Mouse (Mus musculus): ENCODE measurements around the gene Ypel4.

Ypel4 gene

DNA sequence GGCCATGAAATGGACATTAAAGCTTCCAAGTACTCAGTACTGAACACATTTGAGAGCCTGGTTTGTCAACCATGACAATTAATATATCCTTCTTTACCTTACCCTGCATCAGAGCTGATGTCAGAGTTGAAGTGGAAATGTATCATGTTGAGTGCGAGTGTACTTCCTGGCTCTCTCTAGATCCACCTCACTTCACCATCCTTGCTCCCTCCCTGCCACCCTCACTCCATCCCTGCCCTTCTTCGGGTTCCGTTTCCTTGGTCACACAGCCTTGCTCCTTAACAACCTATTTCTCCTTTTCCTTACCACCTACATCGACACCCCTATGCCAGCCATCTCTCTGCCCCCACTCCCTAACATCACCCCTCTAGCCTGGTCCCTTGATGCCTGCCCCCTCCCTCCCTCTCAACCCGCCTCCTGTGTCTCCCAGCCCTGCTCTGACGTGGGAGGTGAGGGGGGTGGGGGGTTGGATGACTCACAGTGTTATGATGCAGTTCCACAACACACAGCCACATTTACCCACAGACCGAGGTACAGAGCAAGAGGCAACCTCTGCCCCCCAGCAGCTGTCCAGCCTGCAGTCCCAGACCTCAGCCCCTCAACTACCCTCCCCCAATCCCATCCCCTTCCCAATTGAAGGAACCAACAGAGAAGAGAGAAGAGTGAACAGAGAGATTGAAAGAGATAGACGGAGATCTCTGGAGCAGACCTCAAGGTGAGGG lies at the start of gene Ypel4:
Gene Ypel4 (plus strand): TSS at position 480 of the 722 bp plus-strand sequence.
- DNase-seq = no peak

DNA sequence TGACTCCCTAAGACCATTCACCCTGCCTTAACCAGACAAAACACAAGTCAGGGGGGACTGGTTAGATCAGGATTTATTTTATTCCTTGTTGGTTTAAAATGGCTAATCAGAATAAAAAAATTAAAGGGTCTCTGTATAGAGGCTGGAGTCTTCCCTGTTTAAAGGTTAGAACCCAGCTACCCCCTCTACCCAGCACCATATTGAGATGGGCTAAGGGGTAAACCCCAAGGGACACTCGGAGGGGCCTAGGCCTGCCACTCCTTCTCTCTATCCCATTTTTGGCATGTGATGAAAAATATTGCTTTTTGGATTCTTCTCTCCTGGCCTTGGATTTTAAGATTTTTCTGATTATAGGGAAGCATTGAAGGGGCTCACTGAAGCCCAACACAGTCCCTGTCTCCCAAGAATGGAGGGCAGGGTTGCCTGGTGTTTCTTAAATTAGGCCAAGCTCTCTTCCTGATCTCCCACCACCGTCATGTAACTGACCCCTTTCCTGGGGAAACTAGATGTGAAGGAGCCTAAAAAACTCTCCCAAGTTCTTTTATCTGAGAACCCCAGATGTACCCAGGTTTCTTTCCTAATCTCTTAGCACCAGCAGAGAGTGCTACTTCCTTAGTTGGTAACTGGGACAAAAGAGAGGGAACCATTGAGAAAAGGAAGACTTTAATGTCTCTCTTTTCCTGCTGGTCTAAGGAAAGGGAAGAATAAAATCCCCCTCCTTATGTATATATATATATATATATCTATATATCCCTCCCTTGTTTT lies 45.6 kb upstream of the Ypel4 start:
- DNase-seq = no peak

DNA sequence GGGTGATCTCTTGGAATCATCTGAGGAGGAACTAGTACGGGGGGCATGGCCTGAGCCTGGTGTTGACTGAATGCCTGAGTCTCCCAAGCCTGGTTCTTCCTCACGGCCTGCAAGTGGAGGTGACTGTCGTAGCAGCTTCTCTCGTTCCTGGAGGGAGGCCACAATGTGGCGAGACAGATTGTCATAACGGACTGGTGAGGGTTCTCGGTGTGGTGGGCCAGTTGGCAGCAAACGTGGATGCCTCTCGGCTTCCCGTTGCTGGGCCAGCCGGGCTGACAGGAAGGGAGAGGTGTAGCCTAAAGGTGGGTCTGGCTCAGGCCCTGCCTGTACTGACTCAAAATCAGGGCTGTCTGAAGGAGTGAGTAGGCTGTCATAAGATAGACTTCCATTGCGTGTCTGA lies 43.8 kb upstream of the Ypel4 start:
- no peak for DNase-seq

DNA sequence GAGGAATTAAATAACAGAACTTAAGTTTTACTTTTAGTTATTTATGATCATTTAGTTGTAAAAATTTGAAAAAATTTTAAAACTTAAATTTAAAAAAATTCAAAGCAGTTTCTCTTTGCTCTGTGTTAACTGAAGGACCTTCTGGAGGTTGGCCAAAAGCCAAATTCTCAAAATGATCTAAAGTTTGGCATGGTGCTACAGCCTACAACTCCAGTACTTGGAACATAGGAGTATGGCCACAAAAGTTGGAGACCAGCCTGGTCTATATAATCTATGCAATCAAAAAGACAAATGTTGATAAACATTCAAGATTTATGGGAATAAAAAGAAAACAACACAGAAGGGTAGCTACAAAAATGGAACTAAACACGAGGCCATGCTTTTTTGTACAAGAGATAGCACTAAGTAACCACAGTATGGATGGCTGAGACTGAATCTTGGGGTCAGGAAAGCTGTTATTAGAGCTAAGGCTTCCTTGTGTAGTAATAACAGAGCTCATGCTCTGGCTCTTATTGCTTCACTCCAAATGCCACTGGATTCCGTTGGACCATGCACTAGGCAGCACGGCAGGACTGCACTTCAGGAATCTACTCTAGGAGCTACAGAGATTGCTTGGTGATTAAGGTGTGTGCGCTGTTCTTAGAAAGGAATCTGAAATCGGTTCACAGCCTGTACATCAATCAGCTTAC lies 38.7 kb upstream of the Ypel4 start:
- DNase-seq = no peak

DNA sequence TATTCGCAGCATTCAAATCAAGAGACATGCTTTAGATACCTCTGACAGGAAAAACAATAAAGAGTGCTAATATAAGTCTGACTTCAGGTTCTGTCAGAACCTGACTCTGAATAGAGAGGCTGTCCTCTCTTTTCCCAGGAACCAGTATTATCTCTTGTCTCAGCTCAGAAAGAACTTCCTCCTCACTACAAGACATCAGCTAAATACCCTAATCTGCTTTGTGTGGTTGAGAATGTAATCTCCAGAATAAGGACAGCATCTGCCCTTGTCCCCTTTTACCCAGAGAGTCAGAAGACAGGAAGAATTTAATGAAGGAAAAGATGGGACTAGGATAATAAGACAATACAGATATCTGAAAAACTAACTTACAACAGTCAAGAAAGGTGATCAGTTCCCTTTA lies 30.4 kb upstream of the Ypel4 start:
- DNase-seq = no peak

DNA sequence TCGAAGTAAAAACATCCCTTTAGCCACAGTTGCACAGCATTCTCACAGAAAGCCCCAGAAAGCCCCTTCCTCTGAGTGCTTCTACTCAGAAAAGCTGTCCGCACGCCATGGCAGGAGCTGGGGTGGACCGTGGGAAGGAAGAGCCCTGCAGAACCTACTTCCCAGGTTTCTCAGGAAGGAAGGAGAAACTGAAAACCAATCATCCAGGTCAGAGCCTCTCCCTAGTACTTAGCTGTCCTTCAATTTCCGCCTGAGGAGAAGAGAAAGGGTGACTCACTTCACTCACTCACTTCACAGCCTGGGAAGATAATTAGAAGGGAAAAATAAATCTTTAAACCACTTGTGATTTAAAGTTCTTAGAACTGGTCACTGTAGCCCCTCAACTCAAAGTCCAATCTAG lies 29.5 kb upstream of the Ypel4 start:
- no peak for DNase-seq

DNA sequence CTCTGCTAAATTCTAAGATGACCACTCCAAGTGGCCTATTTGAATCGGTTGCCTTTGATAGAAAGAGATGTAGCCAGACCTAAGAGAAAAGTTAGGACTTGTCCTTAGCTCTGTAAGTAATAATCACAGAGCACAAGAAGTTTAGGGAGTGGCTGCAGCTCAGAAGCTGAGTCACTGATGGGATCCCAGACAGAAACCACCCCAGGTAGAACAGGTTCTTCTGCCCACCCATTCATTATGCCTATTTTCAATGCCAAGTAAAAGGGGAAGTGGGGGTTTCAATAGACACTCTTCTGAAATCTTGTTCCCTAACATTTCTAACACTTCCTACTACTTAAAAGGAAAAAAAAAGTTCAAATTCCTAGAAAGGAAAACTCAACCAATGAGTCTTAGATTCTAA lies 28.6 kb upstream of the Ypel4 start:
- DNase-seq = no peak

DNA sequence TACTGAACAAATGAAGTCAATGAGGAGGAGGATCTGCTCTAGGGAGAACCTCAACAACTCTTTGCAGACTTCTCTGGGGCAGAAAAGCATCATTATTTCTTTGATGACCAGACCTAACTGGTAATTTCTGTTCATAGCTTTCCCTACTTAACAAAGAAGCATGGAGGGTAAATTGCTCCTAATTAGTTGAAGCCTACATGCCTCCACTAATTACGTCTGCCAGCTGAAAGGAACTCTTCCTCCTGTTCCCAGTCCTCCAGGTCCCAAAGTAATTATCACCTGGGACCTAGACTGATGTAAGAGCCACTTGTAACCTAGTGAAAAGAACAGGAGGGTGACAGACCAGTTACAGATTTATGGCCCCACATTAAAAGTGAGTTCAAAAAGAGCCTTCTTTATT lies 26.3 kb upstream of the Ypel4 start:
- no peak for DNase-seq

DNA sequence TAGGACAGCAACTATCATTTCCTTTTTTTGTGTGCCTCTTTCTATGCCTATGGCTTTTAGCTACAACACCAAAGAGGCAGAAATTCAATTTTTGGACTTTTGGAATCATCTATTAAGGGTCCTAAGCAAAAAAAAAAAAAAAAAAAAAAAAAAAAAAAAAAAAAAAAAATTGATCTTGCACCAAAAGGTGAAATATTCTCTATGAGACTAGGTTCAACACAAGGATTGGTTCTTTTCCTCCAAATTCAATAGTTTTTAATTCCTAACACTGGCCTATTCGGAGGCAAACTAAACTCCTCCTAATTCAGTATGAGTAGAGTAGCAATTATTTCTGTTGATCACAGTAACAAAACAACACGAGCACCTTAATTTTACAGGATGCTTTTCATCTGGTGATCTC lies 22.0 kb upstream of the Ypel4 start:
- DNase-seq = no peak

DNA sequence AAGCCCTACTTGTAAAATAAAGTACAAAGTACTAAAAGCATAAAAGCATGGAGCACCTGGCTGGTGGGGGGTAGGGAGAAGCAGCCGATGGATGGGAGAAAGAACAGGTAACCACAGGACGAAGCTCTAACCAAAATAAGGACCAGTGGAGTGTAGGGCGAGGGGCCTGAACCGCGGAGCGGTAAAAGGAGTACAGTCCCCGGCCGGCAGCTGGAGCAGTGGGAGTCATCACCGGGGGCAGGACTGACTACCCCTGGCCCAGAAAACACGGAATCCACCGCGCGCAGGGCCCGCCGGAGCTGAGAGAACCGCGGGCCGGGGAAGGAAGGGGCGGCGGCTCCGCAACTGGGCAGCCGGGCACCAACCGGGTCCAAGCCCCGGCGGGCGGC lies 19.4 kb upstream of the Ypel4 start:
- DNase-seq = no peak

DNA sequence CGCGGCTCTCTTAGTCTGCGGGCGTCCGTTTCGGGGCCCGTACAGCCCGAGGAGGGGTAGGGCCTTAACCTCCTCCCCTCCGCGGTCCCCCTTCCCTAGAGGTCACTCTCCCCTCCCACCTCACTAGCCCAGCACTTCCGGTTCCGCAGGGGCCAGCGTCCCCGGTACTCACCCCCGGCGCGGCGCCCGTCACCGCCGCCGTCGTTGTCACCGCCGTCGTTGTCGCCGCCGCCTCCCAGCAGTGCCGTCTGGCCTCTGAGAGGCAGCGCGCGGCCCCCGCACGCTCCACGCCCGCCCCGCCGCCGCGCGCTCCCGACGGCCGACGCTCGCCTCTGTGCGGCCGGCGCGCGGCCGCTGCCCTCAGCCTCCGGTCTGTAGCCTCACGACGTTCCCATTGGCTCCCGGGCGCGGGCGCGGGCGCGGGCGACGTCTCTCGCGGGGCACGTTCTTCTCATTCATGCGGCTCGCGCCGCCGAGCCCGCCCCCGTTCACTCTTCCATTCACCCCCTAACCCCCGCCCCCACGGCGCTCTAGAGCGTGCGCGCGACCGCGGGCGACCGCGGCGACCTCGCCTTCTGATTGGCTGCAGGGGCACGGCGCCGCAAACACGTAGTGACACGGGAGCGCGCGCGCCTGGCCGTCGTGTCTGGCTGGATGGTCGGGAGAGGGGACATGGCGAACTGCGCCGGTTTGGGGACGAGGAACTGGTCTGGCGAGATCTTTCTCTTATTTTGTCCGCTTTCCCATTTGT lies 18.9 kb upstream of the Ypel4 start, which contains the start of gene Zdhhc5:
Gene Zdhhc5 (minus strand): TSS at position 370 of the 751 bp plus-strand sequence.
- peak; percentile 98 for DNase-seq

DNA sequence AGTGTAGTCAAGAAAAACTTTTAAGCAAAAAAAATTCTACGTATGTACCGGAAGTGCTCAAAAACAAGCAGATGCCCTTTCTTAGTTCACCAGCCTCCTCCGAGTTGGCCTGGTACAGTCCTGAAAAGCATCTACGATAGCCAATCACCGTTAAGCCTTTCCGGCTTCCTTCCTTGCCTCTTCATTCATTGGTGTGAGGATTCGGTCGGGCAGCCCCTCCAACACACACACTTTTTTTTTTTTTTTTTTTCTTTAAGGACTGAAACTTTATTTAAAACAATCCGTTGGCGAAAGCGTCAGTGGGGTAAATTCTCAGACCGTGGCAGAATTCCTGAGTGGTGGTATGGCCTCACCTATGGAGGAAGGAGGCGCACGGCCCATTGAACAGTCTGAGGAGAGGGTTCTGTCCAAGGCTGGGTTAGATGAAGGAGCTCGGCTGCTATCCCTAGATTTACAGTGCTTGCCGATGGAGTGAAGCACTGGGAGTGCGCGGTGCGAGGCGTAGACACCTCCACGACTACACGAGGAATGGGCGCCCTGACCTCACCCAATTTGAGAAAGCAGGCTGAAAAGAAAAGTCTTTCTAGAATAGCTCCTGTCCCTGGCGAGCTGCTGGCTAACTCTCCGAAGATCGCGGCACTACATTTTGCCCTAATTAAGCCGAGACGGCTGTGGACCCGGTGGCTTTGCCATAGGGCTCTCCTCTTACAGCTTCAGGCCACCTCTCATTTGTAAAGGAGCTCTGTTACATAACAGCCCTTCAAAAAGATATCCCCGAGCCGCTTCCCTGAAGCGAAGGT lies 18.1 kb upstream of the Ypel4 start:
- DNase-seq = peak; percentile 67 to 96

DNA sequence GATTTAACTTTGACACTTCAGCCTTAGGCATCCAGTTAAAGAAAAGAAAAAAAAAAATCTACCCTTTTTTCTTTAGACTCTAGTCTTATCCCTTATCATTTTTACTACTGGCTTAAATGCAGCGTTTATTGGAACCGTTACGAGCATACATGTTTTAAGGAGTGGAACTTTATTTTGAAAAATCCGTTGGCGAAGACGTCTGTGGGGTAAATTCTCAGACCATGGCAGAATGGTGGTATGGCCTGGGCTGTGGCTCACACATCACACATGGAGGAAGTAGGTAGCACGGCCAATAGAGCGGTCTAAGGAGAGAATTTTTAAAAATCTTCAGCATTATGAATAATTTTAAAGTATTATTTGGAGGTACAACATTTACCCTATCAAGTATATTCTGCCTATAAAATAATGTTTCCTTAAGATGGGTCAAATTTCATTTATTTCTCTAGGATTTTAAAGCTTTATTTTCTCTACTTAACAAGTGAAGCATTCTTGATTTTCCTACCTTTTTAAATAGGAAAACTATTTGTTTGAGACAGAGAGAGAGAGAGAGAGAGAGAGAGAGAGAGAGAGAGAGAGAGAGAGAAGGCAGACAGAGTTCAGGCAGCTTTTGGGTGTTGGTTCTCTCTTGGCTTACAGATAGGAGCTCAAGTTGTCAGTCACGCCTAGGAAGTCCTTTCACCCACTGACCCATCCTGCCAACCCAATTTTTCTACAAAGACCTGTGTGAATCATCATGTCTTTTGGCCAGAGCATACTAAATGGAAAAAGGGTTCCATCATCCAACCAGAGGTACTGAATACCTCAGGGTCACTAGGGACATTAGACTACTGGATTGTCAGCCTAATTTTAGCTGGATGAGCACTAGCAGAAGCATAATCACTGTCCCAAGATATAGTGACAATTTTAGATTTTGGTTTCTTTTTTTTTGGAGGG lies 17.2 kb upstream of the Ypel4 start:
- DNase-seq = no peak

DNA sequence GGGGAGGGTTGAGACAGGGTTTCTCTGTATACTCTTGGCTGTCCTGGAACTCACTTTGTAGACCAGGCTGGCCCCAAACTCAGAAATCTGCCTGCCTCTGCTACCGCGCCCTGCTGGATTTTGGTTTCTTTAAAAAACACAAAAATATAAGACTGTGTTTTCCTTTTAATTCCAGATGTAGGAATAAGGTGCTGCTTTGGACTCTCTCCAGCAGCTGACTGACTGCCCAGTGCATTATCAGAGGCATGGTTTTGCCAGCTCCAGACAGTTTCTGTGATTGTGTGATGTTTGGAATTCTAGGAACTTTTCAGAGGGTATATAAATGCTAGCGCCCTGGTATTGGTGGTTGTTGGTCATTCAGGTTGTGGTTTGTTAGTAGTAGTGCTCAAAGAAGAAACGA lies 16.5 kb upstream of the Ypel4 start:
- no peak for DNase-seq

DNA sequence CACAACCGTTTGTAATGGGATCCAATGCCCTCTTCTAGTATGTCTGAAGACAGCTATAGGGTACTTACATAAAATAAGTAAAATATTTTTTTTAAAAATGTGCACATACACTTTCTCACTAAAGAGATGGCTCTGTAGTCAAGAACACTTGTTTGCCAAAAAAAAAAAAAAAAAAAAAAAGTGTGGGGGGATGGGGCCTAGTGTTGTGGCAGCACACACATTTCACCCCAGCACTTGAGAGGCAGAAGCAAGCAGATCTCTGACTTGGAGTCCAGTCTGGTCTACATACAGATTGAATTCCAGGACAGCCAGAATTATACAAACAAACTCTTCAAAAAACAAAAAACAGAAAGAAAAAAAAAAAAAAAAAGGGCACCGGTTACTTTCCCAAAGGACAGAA lies 13.1 kb upstream of the Ypel4 start:
- DNase-seq = no peak

DNA sequence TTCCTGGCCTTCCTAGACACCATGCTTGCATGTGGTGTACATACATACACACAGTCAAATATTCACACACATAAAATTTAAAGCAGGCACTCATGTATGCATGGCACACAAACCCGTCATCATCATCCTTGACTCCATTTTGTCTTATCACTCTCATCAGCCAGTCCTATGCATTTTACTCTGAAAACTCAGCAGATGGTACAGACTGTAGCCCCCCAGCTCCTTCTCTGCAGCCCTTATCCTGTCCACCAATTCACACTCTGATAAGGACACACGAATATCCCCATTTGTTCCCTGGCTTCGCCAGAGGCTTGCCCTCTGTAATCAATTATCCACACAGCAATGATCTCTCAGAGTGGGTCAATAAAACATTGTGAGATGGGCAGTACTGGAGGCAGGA lies 12.7 kb upstream of the Ypel4 start:
- DNase-seq = no peak

DNA sequence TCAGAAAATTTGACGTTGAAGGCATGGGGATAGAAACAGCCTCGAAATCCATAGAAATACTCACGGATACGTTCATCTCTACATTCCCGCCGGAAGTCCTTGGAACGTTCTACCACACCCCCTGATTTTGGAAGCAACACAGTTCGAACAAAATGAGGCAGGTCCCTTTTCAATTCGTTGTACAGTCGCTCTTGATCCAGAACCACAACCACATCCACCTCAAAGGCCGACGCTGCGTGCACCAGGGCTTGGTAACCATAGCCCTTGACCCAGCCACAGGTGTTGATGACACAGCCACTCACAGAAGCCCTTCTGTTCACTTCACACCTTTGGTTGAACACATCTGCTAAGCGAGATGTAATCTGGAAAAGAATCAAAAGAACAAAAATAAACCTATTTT lies 10.0 kb upstream of the Ypel4 start:
- DNase-seq = no peak

DNA sequence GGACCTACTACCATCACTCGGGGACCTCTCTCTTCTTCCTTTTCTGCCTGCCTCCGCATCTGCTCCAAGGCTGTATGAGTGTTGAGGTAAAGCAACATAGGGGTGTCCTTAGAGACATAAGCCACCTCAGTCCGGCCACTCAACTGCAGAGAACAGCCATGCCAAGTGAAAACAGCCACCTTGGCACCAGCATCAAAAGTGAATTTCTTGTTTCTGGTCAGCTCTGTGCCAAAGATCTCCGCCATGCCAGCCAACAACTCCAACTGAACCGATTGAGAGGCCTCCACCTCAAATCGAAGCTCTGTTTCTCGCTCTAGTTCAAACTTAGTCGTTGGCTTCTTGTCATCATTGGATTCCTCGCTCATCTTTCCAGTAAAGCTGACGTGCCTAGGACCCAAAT lies 8.1 kb upstream of the Ypel4 start:
- no peak for DNase-seq

DNA sequence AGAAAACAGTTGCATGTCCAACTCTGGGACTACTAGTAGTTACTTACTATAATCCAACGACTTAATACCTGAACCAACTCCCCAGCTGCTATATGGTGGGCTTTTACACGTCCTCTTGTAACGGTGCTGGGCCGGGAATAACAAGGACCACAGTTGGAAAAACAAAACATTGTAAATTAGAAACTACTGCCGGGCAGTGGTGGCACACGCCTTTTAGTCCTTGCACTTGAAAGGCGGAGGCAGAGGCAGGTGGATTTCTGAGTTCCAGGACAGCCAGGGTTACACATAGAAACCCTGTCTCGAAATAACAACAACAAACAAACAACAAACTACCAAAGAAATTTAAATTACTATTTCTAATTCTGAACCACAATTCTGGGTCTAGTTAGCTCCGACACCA lies 7.1 kb upstream of the Ypel4 start:
- no peak for DNase-seq

DNA sequence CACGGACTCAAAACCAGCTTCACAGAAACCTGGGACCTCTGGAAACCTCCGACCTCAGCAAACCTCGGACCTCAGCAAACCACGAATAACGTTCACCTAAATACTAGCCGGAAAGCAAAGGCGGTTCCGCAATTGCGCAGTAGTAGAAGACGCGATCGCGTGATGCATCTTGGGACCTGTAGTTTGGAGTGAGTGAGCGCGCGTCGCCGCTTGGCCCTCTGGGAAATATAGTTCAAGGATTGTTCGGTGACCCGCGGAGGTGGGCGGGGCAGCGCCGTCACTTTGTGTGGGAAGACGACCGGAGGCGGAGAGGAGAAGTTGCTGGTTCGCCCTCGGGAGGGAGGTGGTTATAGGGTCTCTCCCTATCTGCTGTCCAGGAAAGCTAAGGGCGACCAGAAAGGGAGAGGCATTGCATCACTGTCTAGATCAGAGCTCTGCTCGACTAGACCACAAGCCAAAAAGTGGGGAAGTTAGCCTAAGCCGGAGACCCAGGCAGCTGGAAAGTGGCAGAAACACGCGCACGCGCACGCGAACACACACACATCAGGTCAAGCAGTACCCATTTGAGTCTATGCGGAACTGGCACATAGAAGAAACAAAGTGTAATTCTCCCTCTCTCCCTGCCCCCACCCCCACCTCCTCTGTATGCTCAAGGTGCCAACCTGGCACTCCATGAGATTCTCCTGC lies 6.5 kb upstream of the Ypel4 start, which contains the start of gene Clp1:
Gene Clp1 (minus strand): TSS at position 179 of the 687 bp plus-strand sequence.
- DNase-seq = peak; percentile 97 to 98
